Mouse (Mus musculus): ENCODE results near the gene Ndufs1.

Ndufs1 gene

GRCm38 (mm10) chr1:63115540-63115939 lies 61.1 kb downstream of the Ndufs1 start:
- DNase-seq (ENCODE audit: low spot score), result no peak

GRCm38 (mm10) chr1:63115096-63115495 lies 61.5 kb downstream of the Ndufs1 start:
- no peak for DNase-seq (ENCODE audit: low spot score)

GRCm38 (mm10) chr1:63114136-63114781 lies 62.4 kb downstream of the Ndufs1 start, which contains the start of gene Ino80d:
Gene Ino80d, minus strand, starts transcription at chr1:63114667.
- peak; percentile 83 for DNase-seq (ENCODE audit: low spot score)

GRCm38 (mm10) chr1:63113274-63114135 lies 63.1 kb downstream of the Ndufs1 start:
- DNase-seq (ENCODE audit: low spot score), result peak; percentile 29

- DNase-seq (ENCODE audit: low spot score), result no peak
Observed at GRCm38 (mm10) chr1:63112865-63113261, 63.8 kb downstream of the Ndufs1 start.

- DNase-seq (ENCODE audit: low spot score), result no peak
Observed at GRCm38 (mm10) chr1:63112151-63112864, 64.3 kb downstream of the Ndufs1 start.

- no peak for DNase-seq (ENCODE audit: low spot score)
Observed at GRCm38 (mm10) chr1:63110536-63111285, 65.9 kb downstream of the Ndufs1 start.

GRCm38 (mm10) chr1:63107614-63108327 lies 68.9 kb downstream of the Ndufs1 start:
- DNase-seq (ENCODE audit: low spot score), result no peak

GRCm38 (mm10) chr1:63102758-63103451 lies 73.7 kb downstream of the Ndufs1 start:
- no peak for DNase-seq (ENCODE audit: low spot score)

GRCm38 (mm10) chr1:63100196-63100595 lies 76.4 kb downstream of the Ndufs1 start:
- DNase-seq (ENCODE audit: low spot score), result no peak

- DNase-seq (ENCODE audit: low spot score), result no peak
Observed at GRCm38 (mm10) chr1:63098831-63099230, 77.8 kb downstream of the Ndufs1 start.

GRCm38 (mm10) chr1:63096071-63096470 lies 80.6 kb downstream of the Ndufs1 start:
- DNase-seq (ENCODE audit: low spot score), result no peak
